Mouse (Mus musculus): ENCODE measurements around the gene Ssh3. TPM values are rescaled to one million over a fixed set of nuclear protein-coding genes. Genes with fewer than 3 reads are reported as not detected.
A peak's percentile ranks its signal among the peaks of the same experiment; 100 is the strongest.

Gene Ssh3
- polyA plus RNA-seq, 1 experiment from 2014 or later: 22.7 TPM

- no peak overlapping the region for H3K27ac ChIP-seq (ENCODE audit: low read length)
- no peak overlapping the region for H3K9ac ChIP-seq (replicated peaks; ENCODE audit: low read depth)
- no peaks in the 10 kb centered on the region for H3K36me3 ChIP-seq (ENCODE audit: insufficient read depth, low read length)
- no peak for DNase-seq (ENCODE audit: low spot score)
- H3K4me2 ChIP-seq (replicated peaks; ENCODE audit: low read depth, low read length): no peak overlapping the region
- H3K4me1 ChIP-seq (ENCODE audit: insufficient read depth, low read depth, low read length): no peaks in the 10 kb centered on the region
- H3K27me3 ChIP-seq (replicated peaks; ENCODE audit: insufficient read depth, low read length): no peaks in the 10 kb centered on the region
- no peaks in the 10 kb centered on the region for H3K9me3 ChIP-seq (ENCODE audit: low read length)
- no peak for ATAC-seq
- no peak overlapping the region for H3K4me3 ChIP-seq (ENCODE audit: low read depth, low read length)
- 76% methylated on average over 6 of the region's 6 CpGs for WGBS
- TF ChIP-seq CTCF (IDR thresholded peaks at IDR 0.05) (no peak), EP300 (IDR thresholded peaks at IDR 0.05) (no peak)
Measured at GRCm38 (mm10) chr19:4244775-4245174, 24.2 kb downstream of the Ssh3 start.

- Histone ChIP-seq H3K36me3 (ENCODE audit: insufficient read depth, low read length) (no peaks in the 10 kb centered on the region), H3K4me1 (ENCODE audit: insufficient read depth, low read depth, low read length) (no peaks in the 10 kb centered on the region), H3K4me3 (ENCODE audit: low read depth, low read length) (no peak overlapping the region), H3K27me3 (replicated peaks; ENCODE audit: insufficient read depth, low read length) (no peaks in the 10 kb centered on the region), H3K27ac (ENCODE audit: low read length) (no peak overlapping the region), H3K4me2 (replicated peaks; ENCODE audit: low read depth, low read length) (no peak overlapping the region), H3K9ac (replicated peaks; ENCODE audit: low read depth) (no peak overlapping the region), H3K9me3 (ENCODE audit: low read length) (no peaks in the 10 kb centered on the region)
- peak; percentile 34 for TF ChIP-seq CTCF (IDR thresholded peaks at IDR 0.05)
- TF ChIP-seq EP300 (IDR thresholded peaks at IDR 0.05): no peak
- ATAC-seq: no peak
- 60% methylated on average over 3 of the region's 3 CpGs for WGBS
- no peak for DNase-seq (ENCODE audit: low spot score)
Measured at GRCm38 (mm10) chr19:4242416-4242815, 26.6 kb downstream of the Ssh3 start.

- H3K4me3 ChIP-seq (ENCODE audit: low read depth, low read length): no peak overlapping the region
- no peak overlapping the region for H3K27ac ChIP-seq (ENCODE audit: low read length)
- no peak for TF ChIP-seq EP300 (IDR thresholded peaks at IDR 0.05)
- no peak for TF ChIP-seq CTCF (IDR thresholded peaks at IDR 0.05)
- no peaks in the 10 kb centered on the region for H3K36me3 ChIP-seq (ENCODE audit: insufficient read depth, low read length)
- H3K9ac ChIP-seq (replicated peaks; ENCODE audit: low read depth): no peak overlapping the region
- no peak for DNase-seq (ENCODE audit: low spot score)
- H3K4me1 ChIP-seq (ENCODE audit: insufficient read depth, low read depth, low read length): no peaks in the 10 kb centered on the region
- no peaks in the 10 kb centered on the region for H3K27me3 ChIP-seq (replicated peaks; ENCODE audit: insufficient read depth, low read length)
- H3K4me2 ChIP-seq (replicated peaks; ENCODE audit: low read depth, low read length): no peak overlapping the region
- 50% methylated on average over 8 of the region's 8 CpGs for WGBS
- ATAC-seq: no peak
- no peaks in the 10 kb centered on the region for H3K9me3 ChIP-seq (ENCODE audit: low read length)
Measured at GRCm38 (mm10) chr19:4240247-4240668, 28.7 kb downstream of the Ssh3 start.

DNA sequence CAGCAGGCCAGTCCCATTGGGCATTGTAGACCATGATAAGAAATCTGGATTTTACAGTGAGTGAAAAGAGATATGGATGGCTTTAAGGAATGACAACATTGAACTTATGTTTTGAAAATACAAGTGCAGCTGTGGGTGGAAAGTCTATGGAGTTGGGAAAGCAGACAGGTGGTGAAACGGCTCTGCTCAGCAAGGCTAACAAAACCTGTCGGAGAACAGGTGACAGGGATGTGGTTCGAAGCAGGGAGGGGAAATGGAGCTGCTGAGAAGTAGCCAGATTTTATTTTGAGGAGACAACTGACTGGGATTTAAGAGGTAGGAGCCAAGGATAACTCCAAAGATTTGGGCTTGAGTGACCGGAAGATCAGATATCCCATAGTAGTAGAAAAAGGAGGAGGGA, 34.4 kb downstream of the Ssh3 start:
- Histone ChIP-seq H3K9me3 (ENCODE audit: low read length) (no peaks in the 10 kb centered on the region), H3K4me2 (replicated peaks; ENCODE audit: low read depth, low read length) (no peak overlapping the region), H3K4me1 (ENCODE audit: insufficient read depth, low read depth, low read length) (peaks cover 4% of the 10 kb centered on the region; the same call in 1 of the 2 replicates), H3K27me3 (replicated peaks; ENCODE audit: insufficient read depth, low read length) (no peaks in the 10 kb centered on the region), H3K27ac (ENCODE audit: low read length) (no peak overlapping the region), H3K9ac (replicated peaks; ENCODE audit: low read depth) (no peak overlapping the region), H3K4me3 (ENCODE audit: low read depth, low read length) (no peak overlapping the region), H3K36me3 (ENCODE audit: insufficient read depth, low read length) (no peaks in the 10 kb centered on the region)
- no peak for DNase-seq (ENCODE audit: low spot score)
- no peak for TF ChIP-seq EP300 (IDR thresholded peaks at IDR 0.05)
- 69% methylated on average over 4 of the region's 4 CpGs for WGBS
- no peak for ATAC-seq

- H3K27ac ChIP-seq (ENCODE audit: low read length): peak overlapping the region; percentile 95
Measured at GRCm38 (mm10) chr19:4232651-4233050, 36.3 kb downstream of the Ssh3 start.

DNA sequence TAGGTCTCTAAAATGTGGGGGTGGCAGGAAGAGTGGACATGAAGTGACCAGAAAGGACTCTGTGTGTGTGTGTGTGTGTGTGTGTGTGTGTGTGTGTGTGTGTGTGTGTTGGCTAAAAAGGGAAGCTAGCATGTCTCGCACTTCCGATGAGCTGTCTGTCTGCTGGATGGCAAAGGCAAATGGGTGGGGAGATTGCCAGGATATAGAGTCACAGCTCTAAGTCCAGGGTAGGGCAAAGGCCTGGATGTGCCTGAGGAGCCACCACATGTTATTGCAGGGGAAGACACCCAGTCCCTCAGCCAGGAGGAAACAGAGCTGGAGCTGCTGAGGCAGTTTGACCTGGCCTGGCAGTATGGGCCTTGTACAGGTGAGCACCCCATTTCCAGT, 36.8 kb downstream of the Ssh3 start:
- no peaks in the 10 kb centered on the region for H3K9me3 ChIP-seq (ENCODE audit: low read length)
- peak; percentile 85 for DNase-seq (ENCODE audit: low spot score)
- H3K27me3 ChIP-seq (replicated peaks; ENCODE audit: insufficient read depth, low read length): no peaks in the 10 kb centered on the region
- peak overlapping the region; percentile 95 for H3K27ac ChIP-seq (ENCODE audit: low read length)
- H3K4me3 ChIP-seq (ENCODE audit: low read depth, low read length): peak overlapping the region; percentile 49
- H3K36me3 ChIP-seq (ENCODE audit: insufficient read depth, low read length): no peaks in the 10 kb centered on the region
- peaks cover 7% of the 10 kb centered on the region; the same call in 1 of the 2 replicates for H3K4me1 ChIP-seq (ENCODE audit: insufficient read depth, low read depth, low read length)
- peak overlapping the region; percentile 51 for H3K9ac ChIP-seq (replicated peaks; ENCODE audit: low read depth)
- WGBS: 28% methylated on average over 2 of the region's 2 CpGs
- TF ChIP-seq CTCF (IDR thresholded peaks at IDR 0.05) (no peak; the same call in 1 of the 2 replicates), EP300 (IDR thresholded peaks at IDR 0.05) (no peak)
- H3K4me2 ChIP-seq (replicated peaks; ENCODE audit: low read depth, low read length): peak overlapping the region; percentile 68
- peak; percentile 60 for ATAC-seq

More at GRCm38 (mm10) chr19:4232651-4233050, 36.3 kb downstream of the Ssh3 start:
- 67% methylated on average over 7 of the region's 7 CpGs for WGBS
- DNase-seq (ENCODE audit: low spot score): no peak
- Histone ChIP-seq H3K36me3 (ENCODE audit: insufficient read depth, low read length) (no peaks in the 10 kb centered on the region), H3K27me3 (replicated peaks; ENCODE audit: insufficient read depth, low read length) (no peaks in the 10 kb centered on the region), H3K4me2 (replicated peaks; ENCODE audit: low read depth, low read length) (peak overlapping the region; percentile 68), H3K4me1 (ENCODE audit: insufficient read depth, low read depth, low read length) (peaks cover 4% of the 10 kb centered on the region; the same call in 1 of the 2 replicates), H3K9ac (replicated peaks; ENCODE audit: low read depth) (0 out of 2 replicates have a peak overlapping the region, but pooled peaks have one; percentile 51), H3K9me3 (ENCODE audit: low read length) (no peaks in the 10 kb centered on the region), H3K4me3 (ENCODE audit: low read depth, low read length) (no peak overlapping the region)
- no peak for ATAC-seq
- TF ChIP-seq EP300 (IDR thresholded peaks at IDR 0.05): no peak
- no peak for TF ChIP-seq CTCF (IDR thresholded peaks at IDR 0.05)

Measured in lung, postnatal 0 days (tissue).